Mouse (Mus musculus) kidney, postnatal 10 days (tissue): ENCODE measurements at regions not wholly inside any gene's neighbourhood (a gene's known extent, or its start where the extent isn't known, plus 50 kb on each side); places are given as distances from the start of the nearest gene placed in this dataset.
A peak's percentile ranks its signal among the peaks of the same experiment; 100 is the strongest.

Source experiments
- DNase-seq: peaks from one replicate; pipeline ENCODE4 v3.0.0; 2021; ENCODE audit warnings: mixed read lengths

- DNase-seq = no peak
Measured at GRCm38 (mm10) chr7:129772540-129773331, 181.1 kb downstream of the Wdr11 start.

GRCm38 (mm10) chr7:129774261-129774861, 182.7 kb downstream of the Wdr11 start:
- no peak for DNase-seq

GRCm38 (mm10) chr7:129775189-129775588, 183.5 kb downstream of the Wdr11 start:
- no peak for DNase-seq

GRCm38 (mm10) chr7:129778842-129779421, 187.3 kb downstream of the Wdr11 start:
- no peak for DNase-seq

- DNase-seq = no peak
Measured at GRCm38 (mm10) chr7:129779939-129780338, 188.3 kb downstream of the Wdr11 start.

GRCm38 (mm10) chr7:129781756-129782155, 190.1 kb downstream of the Wdr11 start:
- DNase-seq = no peak

- no peak for DNase-seq
Measured at GRCm38 (mm10) chr7:129784966-129785365, 193.3 kb downstream of the Wdr11 start.

- no peak for DNase-seq
Measured at GRCm38 (mm10) chr7:129787011-129787410, 195.3 kb downstream of the Wdr11 start.

GRCm38 (mm10) chr7:129787736-129788135, 196.1 kb downstream of the Wdr11 start:
- no peak for DNase-seq

GRCm38 (mm10) chr7:129789461-129789860, 197.8 kb downstream of the Wdr11 start:
- no peak for DNase-seq

GRCm38 (mm10) chr7:129790590-129791449, 199.2 kb downstream of the Wdr11 start:
- no peak for DNase-seq

GRCm38 (mm10) chr7:129791450-129791820, 199.8 kb downstream of the Wdr11 start:
- DNase-seq = no peak

GRCm38 (mm10) chr7:129793733-129794132, 202.1 kb downstream of the Wdr11 start:
- DNase-seq = no peak

- DNase-seq = no peak
Measured at GRCm38 (mm10) chr7:129794276-129794675, 202.6 kb downstream of the Wdr11 start.

- no peak for DNase-seq
Measured at GRCm38 (mm10) chr7:129798525-129798924, 206.9 kb downstream of the Wdr11 start.

GRCm38 (mm10) chr7:129800461-129800867, 208.8 kb downstream of the Wdr11 start:
- peak; percentile 32 for DNase-seq

- DNase-seq = peak; percentile 57
Measured at GRCm38 (mm10) chr7:129801431-129801847, 209.8 kb downstream of the Wdr11 start.

- DNase-seq = no peak
Measured at GRCm38 (mm10) chr7:129802168-129802567, 210.5 kb downstream of the Wdr11 start.

- no peak for DNase-seq
Measured at GRCm38 (mm10) chr7:129805340-129805739, 213.7 kb downstream of the Wdr11 start.

GRCm38 (mm10) chr7:129810141-129810540, 218.5 kb downstream of the Wdr11 start:
- no peak for DNase-seq

GRCm38 (mm10) chr7:129810565-129810964, 218.9 kb downstream of the Wdr11 start:
- DNase-seq = no peak

GRCm38 (mm10) chr7:129814149-129814860, 222.6 kb downstream of the Wdr11 start:
- no peak for DNase-seq
